Mouse (Mus musculus) neural tube, embryonic 11.5 days (tissue): ENCODE results near the gene Agfg1. TPM values are rescaled to one million over a fixed set of nuclear protein-coding genes. Genes with fewer than 3 reads are reported as not detected.
A peak's percentile ranks its signal among the peaks of the same experiment; 100 is the strongest.

ENCODE experiments used
- ATAC-seq: fragments of 200-750 bp; cut with Nextera tagmentation; 2 replicates; pipeline ENCODE4 v1.8.0; 2017; ENCODE audit warnings: moderate number of reproducible peaks, mild to moderate bottlenecking, moderate TSS enrichment, moderate library complexity; ENCODE audit not compliant: insufficient read depth, low FRiP score, low TSS enrichment
- DNase-seq: peaks from one replicate; pipeline ENCODE4 v3.0.0-alpha.2; 2015; ENCODE audit warnings: low spot score
- H3K27ac ChIP-seq: fragments of 300-500 bp; sonication (generic); 2 replicates; pipeline ENCODE4 v1.5.1; 2014; ENCODE audit warnings: low read depth, mild to moderate bottlenecking, low read length
- H3K27me3 ChIP-seq: fragments of 300-500 bp; sonication (generic); 2 replicates; pipeline ENCODE4 v1.6.1; 2014; ENCODE audit warnings: mild to moderate bottlenecking, low read length, mixed read lengths; ENCODE audit not compliant: control insufficient read depth, insufficient read depth
- H3K36me3 ChIP-seq: fragments of 300-500 bp; sonication (generic); 2 replicates; pipeline ENCODE4 v1.6.1; 2014; ENCODE audit warnings: mild to moderate bottlenecking, low read length, moderate library complexity, mixed read lengths; ENCODE audit not compliant: control insufficient read depth, insufficient read depth
- H3K4me1 ChIP-seq: fragments of 300-500 bp; sonication (generic); 2 replicates; pipeline ENCODE4 v1.6.1; 2014; ENCODE audit warnings: low read length, mixed read lengths; ENCODE audit not compliant: control insufficient read depth, insufficient read depth
- H3K4me2 ChIP-seq: fragments of 300-500 bp; sonication (generic); 2 replicates; pipeline ENCODE4 v1.6.1; 2014; ENCODE audit warnings: low read depth, mild to moderate bottlenecking, moderate library complexity
- H3K4me3 ChIP-seq: fragments of 300-500 bp; sonication (generic); 2 replicates; pipeline ENCODE4 v1.5.1; 2014; ENCODE audit warnings: low read depth, low read length
- H3K9ac ChIP-seq: fragments of 300-500 bp; sonication (generic); 2 replicates; pipeline ENCODE4 v1.6.1; 2014; ENCODE audit warnings: mild to moderate bottlenecking, low read length
- H3K9me3 ChIP-seq: fragments of 300-500 bp; sonication (generic); 2 replicates; pipeline ENCODE4 v1.6.1; 2016; ENCODE audit warnings: low read length; ENCODE audit not compliant: control insufficient read depth
- WGBS: fragments of 180-500 bp; shearing (Covaris S2); extraction: QIAGEN DNeasy Blood & Tissue Kit; methylation state at CpG from one replicate; pipeline ENCODE4 v1.1.7; 2014; 5-methylcytosine and 5-hydroxymethylcytosine counted together
- polyA plus RNA-seq: library from polyadenylated mRNA; unstranded; fragments of >200 nt; fragmentation: Nextera tagmentation; extraction: Ambion mirVana; gene quantifications from 2 replicates; pipeline ENCODE4 v1.2.1, GENCODE M21; 2014

Gene Agfg1
- polyA plus RNA-seq, 1 experiment from 2014 or later, result 58.4 TPM

- H3K4me2 ChIP-seq, result no peak overlapping the region
- no peaks in the 10 kb centered on the region for H3K36me3 ChIP-seq
- H3K9ac ChIP-seq, result no peak overlapping the region
- DNase-seq, result no peak
- H3K27ac ChIP-seq, result no peak overlapping the region
- no peaks in the 10 kb centered on the region for H3K4me1 ChIP-seq
- WGBS, result 62% methylated on average over 9 of the region's 9 CpGs
- no peak for ATAC-seq
- H3K9me3 ChIP-seq, result no peaks in the 10 kb centered on the region
- H3K4me3 ChIP-seq, result no peak overlapping the region
- H3K27me3 ChIP-seq, result no peaks in the 10 kb centered on the region
Observed at GRCm38 (mm10) chr1:82831547-82832240, 7.6 kb upstream of the Agfg1 start.

DNA sequence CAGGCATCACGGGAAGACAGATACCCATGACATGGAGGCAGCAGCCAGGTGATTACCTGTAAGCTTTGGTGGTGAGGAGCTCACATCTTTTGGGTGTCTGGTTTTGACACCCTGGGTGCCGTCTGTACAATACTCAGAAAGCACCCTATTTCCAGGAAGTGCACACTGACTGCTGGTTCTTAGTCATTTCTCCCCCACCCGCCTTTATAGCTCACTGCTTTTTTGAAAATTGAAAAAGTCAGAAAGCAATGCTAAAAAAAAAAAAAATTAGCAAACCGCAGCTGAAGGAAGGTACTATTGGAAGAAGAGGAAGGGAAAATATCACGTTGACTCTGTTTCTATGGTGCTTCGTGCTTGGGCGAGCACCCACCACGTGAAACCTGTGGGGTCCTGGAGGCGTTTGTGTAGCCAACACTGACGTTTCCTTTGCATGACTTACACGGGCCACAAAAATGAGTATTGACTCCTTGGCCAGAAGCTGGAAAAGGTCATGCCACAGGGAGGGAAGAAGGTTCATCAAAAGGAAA lies 6.7 kb upstream of the Agfg1 start:
- Histone ChIP-seq H3K4me3 (no peak overlapping the region), H3K27ac (no peak overlapping the region), H3K27me3 (no peaks in the 10 kb centered on the region), H3K9me3 (no peaks in the 10 kb centered on the region), H3K9ac (no peak overlapping the region), H3K4me1 (no peaks in the 10 kb centered on the region), H3K4me2 (no peak overlapping the region), H3K36me3 (no peaks in the 10 kb centered on the region)
- ATAC-seq, result no peak
- DNase-seq, result no peak
- WGBS, result 83% methylated on average over 11 of the region's 11 CpGs

GRCm38 (mm10) chr1:82833501-82833900 lies 5.8 kb upstream of the Agfg1 start:
- H3K4me1 ChIP-seq, result no peaks in the 10 kb centered on the region
- no peak for ATAC-seq
- H3K4me3 ChIP-seq, result no peak overlapping the region
- no peaks in the 10 kb centered on the region for H3K9me3 ChIP-seq
- H3K27me3 ChIP-seq, result no peaks in the 10 kb centered on the region
- no peak overlapping the region for H3K4me2 ChIP-seq
- no peak overlapping the region for H3K9ac ChIP-seq
- H3K27ac ChIP-seq, result no peak overlapping the region
- WGBS, result 89% methylated on average over 2 of the region's 2 CpGs
- DNase-seq, result no peak
- H3K36me3 ChIP-seq, result no peaks in the 10 kb centered on the region

DNA sequence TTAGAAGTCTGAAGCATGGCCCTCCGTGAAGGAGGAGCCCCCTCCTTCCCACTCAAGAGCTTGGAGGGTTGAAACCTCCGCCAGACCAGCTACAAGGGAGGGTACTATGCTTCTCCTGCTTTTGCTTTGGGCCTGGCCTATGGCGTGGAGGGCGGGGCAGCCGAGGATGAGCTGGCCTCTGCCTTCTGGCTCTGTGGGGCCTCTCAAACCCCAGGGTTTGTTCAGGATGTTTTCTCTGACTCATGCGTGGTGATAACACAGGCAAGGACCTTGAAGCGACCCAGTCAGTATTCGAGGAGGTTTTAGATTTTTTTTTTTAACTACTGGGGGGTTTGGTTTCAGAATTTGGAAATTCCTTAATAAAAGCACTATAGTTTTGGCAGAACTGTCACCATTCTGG lies 4.7 kb upstream of the Agfg1 start:
- Histone ChIP-seq H3K4me1 (no peaks in the 10 kb centered on the region), H3K27ac (no peak overlapping the region), H3K4me2 (no peak overlapping the region), H3K9me3 (no peaks in the 10 kb centered on the region), H3K4me3 (no peak overlapping the region), H3K27me3 (no peaks in the 10 kb centered on the region), H3K9ac (no peak overlapping the region), H3K36me3 (no peaks in the 10 kb centered on the region)
- ATAC-seq, result no peak
- 66% methylated on average over 8 of the region's 8 CpGs for WGBS
- no peak for DNase-seq

DNA sequence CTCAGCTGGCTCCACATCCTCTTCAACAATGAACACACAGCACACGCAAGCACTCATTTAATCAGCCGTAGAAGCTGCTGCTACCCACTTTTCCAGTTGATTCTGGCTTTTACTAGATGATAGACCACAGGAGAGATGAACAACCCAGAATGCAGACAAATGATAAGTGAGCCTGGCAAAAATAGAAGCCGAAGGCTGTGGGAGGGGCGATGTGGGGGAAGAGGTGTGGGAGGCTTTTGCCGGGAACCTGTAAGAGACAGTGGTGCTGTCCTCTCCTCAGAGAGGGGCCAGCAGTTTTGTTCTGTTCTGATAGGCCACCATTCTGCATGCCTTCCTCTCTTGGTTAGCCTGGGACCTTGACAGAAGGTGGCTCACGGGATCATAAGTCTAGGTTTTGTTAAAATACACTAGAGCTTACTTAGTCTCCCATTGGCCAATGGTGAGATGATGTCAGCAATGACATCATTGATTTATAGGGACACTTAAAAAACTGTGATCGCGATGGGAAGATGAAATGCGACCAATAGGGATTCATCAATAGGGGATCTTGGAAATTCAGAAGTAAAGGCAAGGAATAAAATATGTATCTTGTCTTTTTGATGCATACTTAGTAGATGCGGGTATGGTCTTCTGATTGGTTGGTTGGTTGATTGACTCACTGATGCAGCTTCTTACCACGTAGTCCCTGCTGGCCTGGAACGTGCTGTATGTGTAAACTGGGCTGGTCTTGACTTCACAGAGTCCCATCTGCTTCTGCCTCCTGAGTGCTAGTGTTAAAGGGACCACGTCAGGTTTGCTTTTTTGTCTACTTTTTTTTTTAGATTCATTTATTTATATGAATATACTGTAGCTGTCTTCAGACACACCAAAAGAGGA lies 2.7 kb upstream of the Agfg1 start:
- no peak for ATAC-seq
- WGBS, result 87% methylated on average over 13 of the region's 13 CpGs
- H3K9me3 ChIP-seq, result no peaks in the 10 kb centered on the region

DNA sequence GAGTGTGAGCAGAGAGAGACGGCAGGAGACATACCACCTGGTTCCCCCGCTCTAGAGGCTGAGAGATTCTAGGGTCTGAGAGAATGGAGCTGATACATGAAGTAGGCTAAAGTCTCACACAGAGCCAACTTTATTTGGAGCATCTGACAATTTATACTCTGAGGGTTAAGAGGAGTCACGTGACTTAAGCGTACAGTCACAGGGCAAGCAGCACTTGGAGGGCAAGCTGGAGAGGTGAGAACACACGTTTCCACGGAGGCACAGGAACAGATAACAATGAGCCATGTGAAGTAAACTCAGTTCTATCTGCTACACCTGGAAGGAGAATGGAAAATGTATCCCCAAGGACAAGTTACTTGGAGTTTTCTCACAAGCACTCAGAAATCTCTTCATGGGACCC lies 1.7 kb upstream of the Agfg1 start:
- ATAC-seq (no peak), DNase-seq (no peak)
- Histone ChIP-seq H3K27me3 (no peaks in the 10 kb centered on the region), H3K27ac (no peak overlapping the region), H3K9ac (no peak overlapping the region), H3K9me3 (no peaks in the 10 kb centered on the region), H3K4me2 (no peak overlapping the region), H3K36me3 (0 out of 2 replicates have a peak, but pooled peaks cover 3% of the 10 kb centered on the region), H3K4me3 (no peak overlapping the region), H3K4me1 (no peaks in the 10 kb centered on the region)
- WGBS, result 78% methylated on average over 6 of the region's 6 CpGs

More for the DNA sequence above, 2.7 kb upstream of the Agfg1 start:
- Histone ChIP-seq H3K27ac (no peak overlapping the region), H3K4me1 (no peaks in the 10 kb centered on the region), H3K27me3 (no peaks in the 10 kb centered on the region), H3K36me3 (no peaks in the 10 kb centered on the region), H3K4me3 (no peak overlapping the region), H3K9ac (no peak overlapping the region), H3K4me2 (no peak overlapping the region)
- DNase-seq, result no peak

DNA sequence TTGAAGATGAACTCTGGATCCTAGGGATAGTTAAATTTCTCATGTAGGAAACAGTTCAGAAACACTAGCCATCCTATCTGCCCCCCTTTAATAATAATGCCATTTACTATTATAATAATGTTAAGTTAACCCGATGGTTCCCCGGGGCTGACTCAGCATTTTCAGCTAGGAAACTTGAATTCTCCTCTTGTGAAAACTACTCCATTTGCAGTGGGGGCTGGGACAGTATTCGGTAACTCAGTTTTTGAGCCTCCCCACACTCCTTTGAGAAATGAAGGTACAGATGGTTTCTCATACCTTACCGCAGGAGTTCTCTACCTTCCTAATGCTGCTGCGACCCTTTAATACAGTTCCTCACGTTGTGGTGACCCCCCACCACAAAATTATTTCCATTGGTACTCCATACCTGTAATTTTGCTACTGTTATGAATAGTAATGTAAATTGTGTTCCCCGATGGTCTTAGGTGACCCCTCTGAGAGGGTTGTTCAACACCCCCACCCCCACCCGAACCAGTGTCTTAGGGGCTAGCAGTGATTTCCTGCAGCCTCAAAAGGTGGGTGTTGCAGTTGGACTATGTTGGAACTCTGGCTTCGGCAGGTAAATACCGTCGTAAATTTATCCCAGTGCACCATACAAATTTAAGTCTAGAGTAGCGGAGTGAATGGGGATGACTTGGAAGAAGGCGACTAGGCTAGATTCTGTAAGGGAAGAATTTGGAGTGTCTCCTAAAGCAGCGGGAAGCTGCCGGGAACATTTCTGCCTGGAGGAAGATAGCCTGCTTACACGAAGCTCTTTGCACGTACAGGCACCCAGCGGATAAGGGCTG lies 601 bp upstream of the Agfg1 start:
- Histone ChIP-seq H3K9ac (peak overlapping the region; percentile 48; the same call in 1 of the 2 replicates), H3K36me3 (0 out of 2 replicates have a peak, but pooled peaks cover 3% of the 10 kb centered on the region), H3K4me3 (peak overlapping the region; percentile 99), H3K4me1 (no peaks in the 10 kb centered on the region), H3K27me3 (no peaks in the 10 kb centered on the region), H3K4me2 (peak overlapping the region; percentile 79), H3K9me3 (no peaks in the 10 kb centered on the region), H3K27ac (no peak overlapping the region)
- DNase-seq (no peak), ATAC-seq (0 out of 2 replicates have a peak, but pooled peaks have one; percentile 20)
- 26% methylated on average over 18 of the region's 18 CpGs for WGBS
